Mouse (Mus musculus): ENCODE measurements around the gene Olfr1357.

GRCm38 (mm10) chr10:78574250-78575104 is 43.4 kb downstream of the Olfr1357 start, which contains the start of gene Ilvbl:
- TF ChIP-seq USF1 (IDR thresholded peaks at IDR 0.05; ENCODE audit: low read depth, low read length) (peak; percentile 99), GABPA (IDR thresholded peaks at IDR 0.05; ENCODE audit: low read depth, low read length) (no peak), RCOR1 (IDR thresholded peaks at IDR 0.05; ENCODE audit: low read depth, low read length) (no peak), NRF1 (IDR thresholded peaks at IDR 0.05; ENCODE audit: insufficient read depth, low read depth, low read length, poor library complexity, severe bottlenecking) (peak; percentile 79), TAL1 (IDR thresholded peaks at IDR 0.05; ENCODE audit: low read length) (no peak), MXI1 (IDR thresholded peaks at IDR 0.05; ENCODE audit: low read depth, low read length) (peak; percentile 90), POLR2AphosphoS5 (IDR thresholded peaks at IDR 0.05; ENCODE audit: borderline replicate concordance, low read depth, low read length) (no peak), CTCF (IDR thresholded peaks at IDR 0.05 in 2 of 3, conservative IDR thresholded peaks at IDR 0.05 in 1 of 3; ENCODE audit: control insufficient read depth in 1 of 3, insufficient read depth in 1 of 3, low read depth in 2 of 3, low read length in 3 of 3, poor library complexity in 1 of 3, severe bottlenecking in 1 of 3) (peak in 1 of 3 experiments; percentile 8; a peak in 1 of 6 replicates), ZNF384 (IDR thresholded peaks at IDR 0.05; ENCODE audit: low read depth, low read length) (no peak), MYC (IDR thresholded peaks at IDR 0.05; ENCODE audit: low read depth, low read length) (peak; percentile 60; the same call in 1 of the 2 replicates)

All from MEL (cell line).